Mouse (Mus musculus) lung, adult 2 months (tissue): Measurements from ENCODE around the gene Tspan32.

Experiments used
- CTCF ChIP-seq: fragments of 200-500 bp; IDR thresholded peaks from 2 replicates; pipeline ENCODE4 v1.5.1; 2011; ENCODE audit warnings: mild to moderate bottlenecking, low read length, control low read depth; ENCODE audit not compliant: insufficient read depth
- POLR2A ChIP-seq: fragments of 200-500 bp; IDR thresholded peaks from 2 replicates; pipeline ENCODE4 v1.6.1; 2011; ENCODE audit warnings: low read depth, mild to moderate bottlenecking, control low read depth, low read length, borderline replicate concordance; ENCODE audit errors: extremely low read depth

DNA sequence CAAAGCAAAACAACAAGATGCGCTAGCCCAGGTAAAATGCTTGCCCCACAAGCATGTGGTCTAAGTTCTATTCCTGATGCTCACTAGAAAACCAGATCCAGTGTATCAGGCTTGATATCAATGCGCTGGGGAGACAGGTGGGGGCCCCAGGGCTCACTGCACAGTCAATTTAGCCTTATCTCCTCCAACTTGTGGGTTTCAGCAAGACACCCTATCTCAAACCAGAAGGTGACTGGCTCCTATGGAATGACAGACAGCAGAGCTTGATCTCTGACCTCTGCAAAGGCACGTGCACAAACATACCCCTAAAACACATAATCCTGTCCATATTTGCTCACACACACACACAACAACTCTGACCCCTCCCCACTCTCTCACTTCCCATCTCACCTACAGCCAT, 17.1 kb upstream of the Tspan32 start:
- TF ChIP-seq POLR2A (no peak), CTCF (no peak)
